Mouse (Mus musculus) erythroblast, embryonic 14.5 days (primary cell): ENCODE results near the gene 1110059G10Rik.

Source experiments
- GATA1 ChIP-seq: IDR thresholded peaks from 2 replicates; pipeline ENCODE4 v1.6.1; 2012; ENCODE audit warnings: low read length, inconsistent platforms, mixed read lengths
- TAL1 ChIP-seq: IDR thresholded peaks from 3 replicates; pipeline ENCODE4 v1.6.1; 2012; ENCODE audit warnings: low read length, inconsistent platforms, mixed read lengths

- TF ChIP-seq GATA1, result no peak
- TF ChIP-seq TAL1, result no peak
Measured at GRCm38 (mm10) chr9:122901047-122901446, 49.8 kb downstream of the 1110059G10Rik start.
